Mouse (Mus musculus) G1E (cell line): Measurements from ENCODE around the gene Tmem115.

Experiments
- CTCF ChIP-seq: IDR thresholded peaks from 2 replicates; pipeline ENCODE4 v1.5.1; 2012; ENCODE audit warnings: low read depth, low read length, inconsistent platforms, mixed read lengths
- GATA1 ChIP-seq: IDR thresholded peaks from 2 replicates; pipeline ENCODE4 v1.6.1; 2012; ENCODE audit warnings: borderline replicate concordance, low read length, inconsistent platforms, mixed read lengths
- GATA2 ChIP-seq: IDR thresholded peaks from 2 replicates; pipeline ENCODE4 v1.6.1; 2012; ENCODE audit warnings: low read depth, low read length, inconsistent platforms, borderline replicate concordance
- POLR2AphosphoS5 ChIP-seq: IDR thresholded peaks from 2 replicates; pipeline ENCODE4 v1.6.1; 2012; ENCODE audit warnings: low read depth, low read length, inconsistent platforms; ENCODE audit not compliant: insufficient replicate concordance
- TAL1 ChIP-seq: conservative IDR thresholded peaks from 2 replicates; pipeline ENCODE4 v1.6.1; 2012; ENCODE audit warnings: low read depth, low read length, inconsistent platforms, mixed read lengths

DNA sequence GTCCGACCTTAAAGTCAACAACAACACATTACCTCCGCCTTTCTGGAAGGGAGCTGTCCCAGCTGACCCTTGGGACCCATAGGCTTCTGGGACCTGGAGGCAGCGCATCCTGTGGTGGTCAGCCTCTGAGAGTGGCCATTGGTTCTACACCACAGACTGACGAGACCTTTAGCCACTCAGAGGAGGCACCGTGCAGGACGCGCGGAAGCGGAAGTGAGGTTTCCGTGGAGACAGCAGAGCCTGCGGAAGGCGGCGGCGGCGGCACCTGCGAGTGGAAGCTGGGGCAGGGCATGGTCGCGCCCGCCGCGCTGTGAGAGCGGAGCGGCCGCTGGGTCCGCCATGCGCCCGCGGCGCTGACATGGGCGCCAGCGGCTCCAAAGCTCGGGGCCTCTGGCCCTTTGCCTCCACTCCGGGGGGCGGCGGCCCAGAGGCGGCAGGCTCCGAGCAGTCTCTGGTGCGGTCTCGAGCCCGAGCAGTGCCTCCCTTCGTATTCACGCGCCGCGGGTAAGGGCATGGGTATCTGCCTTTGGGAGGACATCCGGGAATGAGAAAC is 29.4 kb downstream of the Tmem115 start, which contains the start of gene Tusc2:
- TF ChIP-seq POLR2AphosphoS5 (0 out of 2 replicates have a peak, but pooled peaks have one; percentile 57), CTCF (no peak), GATA1 (no peak), TAL1 (no peak), GATA2 (no peak)
